Mouse (Mus musculus) cerebellum, postnatal 25 days (tissue): Measurements from ENCODE around the gene Plod1.

ENCODE experiments used
- DNase-seq, 2 experiments: peaks; one replicate each; pipeline ENCODE4 v3.0.0; 2021; ENCODE audit warnings: mixed read lengths in 2 of 2

The Plod1 gene

DNA sequence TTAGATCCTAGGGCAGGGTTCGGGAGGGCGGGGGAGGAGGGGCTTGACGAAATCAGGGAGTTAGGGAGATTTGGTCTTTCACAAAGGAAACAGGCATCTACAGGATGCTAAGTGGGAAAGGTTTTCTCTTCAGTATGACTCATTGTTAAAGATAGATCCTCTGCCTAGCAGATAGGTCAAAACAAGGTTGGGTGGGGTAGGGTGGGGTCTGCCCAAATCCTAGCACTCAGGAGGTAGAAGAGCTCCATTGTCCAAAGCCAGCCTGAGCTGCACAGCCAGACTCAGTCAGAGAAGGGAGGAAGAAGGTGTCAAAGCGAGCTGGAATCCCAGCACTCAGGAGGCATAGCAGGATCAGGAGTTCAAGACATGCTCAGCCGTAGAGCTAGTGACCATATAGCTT, 919 bp upstream of the Plod1 start:
- DNase-seq = no peak

DNA sequence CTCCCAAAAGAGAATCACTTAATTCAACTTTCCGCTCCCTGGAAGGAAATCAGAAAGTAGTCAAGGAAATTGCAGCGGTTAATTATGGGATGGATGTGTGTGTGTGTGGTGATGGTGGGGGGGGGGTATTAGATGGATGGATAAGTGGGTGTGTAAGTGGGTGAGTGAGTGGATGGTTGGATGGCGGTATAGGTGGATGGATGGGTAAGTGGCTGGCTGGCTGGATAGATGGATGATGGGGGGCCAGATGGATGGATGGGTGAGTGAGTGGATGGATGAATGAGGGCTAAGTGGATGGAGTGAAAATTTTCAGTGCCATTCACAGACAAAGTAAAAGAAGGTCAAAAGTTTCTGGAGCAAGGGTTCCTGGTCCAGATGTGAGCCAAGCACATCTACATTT, 454 bp upstream of the Plod1 start:
- no peak for DNase-seq

DNA sequence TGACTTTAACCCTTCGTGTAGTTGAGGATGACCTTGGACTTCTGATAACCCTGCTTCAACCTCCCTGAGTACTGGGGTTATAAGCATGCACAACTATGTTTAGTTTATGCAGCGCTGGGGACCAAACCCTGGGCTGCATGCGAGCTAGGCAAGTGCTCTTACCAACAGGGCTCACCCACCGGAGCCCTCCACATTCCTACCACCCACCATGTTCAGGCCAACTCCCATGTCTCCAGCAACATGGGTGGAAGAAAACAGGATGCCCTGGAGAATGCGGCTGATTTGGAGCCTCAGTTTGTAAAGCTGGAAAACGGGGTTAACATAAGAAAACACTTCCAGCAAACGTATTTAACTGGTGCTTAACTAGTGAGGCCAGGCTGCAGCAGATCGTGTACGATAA, 663 bp downstream of the Plod1 start:
- DNase-seq = no peak

DNA sequence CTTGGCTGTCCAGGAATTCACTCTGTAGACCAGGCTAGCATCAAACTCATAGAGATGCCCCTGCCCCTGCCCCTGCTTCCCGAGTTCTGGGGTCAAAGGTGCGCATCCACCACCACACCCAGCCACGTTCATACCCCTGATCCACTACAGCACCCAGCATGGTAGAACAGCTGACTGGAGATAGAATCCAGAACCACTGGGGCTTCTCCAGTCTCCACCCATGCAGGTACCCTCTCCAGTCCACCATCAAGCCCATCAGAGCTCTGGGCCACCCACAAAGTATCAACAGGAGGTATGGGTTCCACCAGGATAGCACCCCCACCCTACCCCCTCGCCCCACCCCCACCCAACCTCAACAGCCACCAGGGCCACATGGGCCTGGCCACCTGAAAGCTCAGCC, 2.0 kb downstream of the Plod1 start:
- no peak for DNase-seq

DNA sequence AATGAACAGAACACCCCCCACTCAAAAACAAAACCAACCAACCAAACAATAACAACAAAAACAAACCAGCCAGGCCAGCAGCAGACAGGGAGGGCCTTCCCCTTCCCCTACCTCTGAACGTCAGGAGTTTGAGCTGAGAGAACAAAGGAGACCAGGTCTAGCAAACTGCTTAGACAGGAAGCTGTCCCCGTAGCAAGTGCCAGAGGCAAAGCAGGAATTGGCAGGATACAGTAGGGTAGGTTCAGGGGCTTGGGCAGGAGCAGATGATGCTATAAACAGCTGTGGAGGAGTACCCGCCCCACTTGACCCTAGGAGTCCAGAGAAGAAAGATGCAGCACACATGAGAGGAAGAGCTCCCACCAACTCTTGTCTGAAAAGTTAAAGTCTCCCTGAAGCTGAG, 2.4 kb downstream of the Plod1 start:
- no peak for DNase-seq

DNA sequence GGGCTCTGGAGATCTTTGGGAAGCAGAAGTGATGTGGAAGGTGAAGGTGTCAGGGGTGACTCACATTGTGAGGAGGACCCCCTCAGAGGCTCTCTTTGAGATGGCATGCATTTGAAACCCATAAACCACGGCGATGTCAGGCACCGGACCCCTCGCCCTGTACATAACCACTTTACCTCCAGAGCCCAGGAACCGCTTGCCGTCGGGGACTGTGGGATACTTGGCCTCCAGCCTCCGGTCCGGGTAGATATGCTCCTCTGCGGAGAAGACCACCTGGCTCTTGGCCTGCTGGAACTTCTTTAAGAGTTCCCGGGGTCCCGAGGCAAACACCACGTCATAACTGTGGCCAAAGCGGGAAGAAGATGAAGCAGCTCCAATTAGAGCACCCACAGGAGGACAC, 5.6 kb downstream of the Plod1 start:
- no peak for DNase-seq

DNA sequence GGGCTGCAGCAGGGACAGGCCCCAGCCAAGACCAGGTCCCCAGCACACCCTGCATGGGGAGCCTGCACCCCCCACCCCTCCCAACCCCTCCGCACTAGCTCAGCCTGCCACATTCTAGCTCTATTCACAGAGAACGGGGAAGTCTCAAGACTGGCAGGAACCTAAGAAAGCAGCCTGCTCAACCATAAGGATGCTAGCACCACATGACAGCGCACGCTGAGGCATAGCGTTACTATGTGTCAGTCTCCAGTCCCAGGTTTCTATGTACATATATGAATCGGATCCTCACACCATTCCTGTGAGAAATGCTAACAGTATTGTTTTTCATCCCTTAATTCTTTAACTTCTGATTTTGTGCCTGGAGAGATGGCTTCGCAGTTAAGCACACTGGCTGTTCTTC, 8.0 kb downstream of the Plod1 start:
- no peak for DNase-seq

DNA sequence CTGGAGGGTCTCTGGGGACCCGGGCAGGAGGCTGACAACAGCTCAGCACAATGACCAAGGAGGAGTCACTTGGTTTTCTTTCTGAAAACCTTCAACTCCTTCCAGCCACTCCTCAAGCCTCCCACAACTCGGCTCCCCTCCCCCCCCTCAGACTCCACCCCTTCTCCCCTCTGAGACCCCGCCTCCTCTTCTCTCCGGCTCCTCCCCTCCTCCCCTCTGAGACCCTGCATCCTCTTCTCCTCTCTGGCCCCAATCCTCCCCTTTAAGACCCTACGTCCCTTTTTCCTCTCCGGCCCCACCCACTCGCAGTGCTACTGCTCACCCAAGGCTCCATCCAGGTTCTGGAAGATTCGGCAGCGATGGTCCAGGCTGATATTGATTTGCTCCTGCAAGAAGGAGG, 8.4 kb downstream of the Plod1 start:
- DNase-seq = no peak

DNA sequence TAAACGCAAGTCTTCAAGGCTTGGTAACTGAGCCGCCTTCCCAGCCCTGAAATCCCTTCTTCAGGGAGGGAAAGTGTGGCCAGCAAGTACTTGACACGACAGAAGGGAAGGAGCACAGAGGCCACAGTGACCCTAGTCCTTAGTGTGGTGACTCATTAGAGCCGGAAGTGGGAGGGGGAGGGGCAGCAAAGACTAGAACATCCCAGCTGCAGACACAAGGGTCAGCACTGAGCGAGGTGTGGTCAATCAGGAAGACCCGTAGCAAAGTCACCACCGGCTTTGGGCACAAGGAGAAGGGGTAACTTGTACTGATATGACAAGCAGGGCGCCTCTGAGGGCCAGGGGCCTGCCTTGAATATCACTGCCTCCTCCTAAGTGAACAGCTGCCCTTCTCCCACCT, 8.9 kb downstream of the Plod1 start:
- DNase-seq = no peak

DNA sequence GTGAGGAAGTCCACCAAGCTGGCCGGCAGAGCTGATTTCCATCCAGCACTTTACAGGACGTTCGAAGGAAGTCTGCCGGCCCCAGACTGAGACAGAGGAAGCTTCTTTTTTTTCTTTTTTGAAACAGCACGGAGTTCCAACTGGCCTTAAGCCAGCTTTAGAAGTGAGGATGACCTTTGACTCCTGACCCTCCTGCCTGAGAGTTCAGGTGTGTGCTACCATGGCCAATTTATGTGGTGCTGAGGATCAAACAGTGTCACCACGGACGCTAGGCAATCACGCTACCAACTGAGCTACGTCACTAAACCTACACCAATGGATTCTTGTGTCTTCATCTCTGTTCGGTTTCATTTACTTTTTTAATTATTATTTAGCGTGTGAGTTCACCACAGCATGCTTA, 14.2 kb downstream of the Plod1 start:
- DNase-seq = no peak

DNA sequence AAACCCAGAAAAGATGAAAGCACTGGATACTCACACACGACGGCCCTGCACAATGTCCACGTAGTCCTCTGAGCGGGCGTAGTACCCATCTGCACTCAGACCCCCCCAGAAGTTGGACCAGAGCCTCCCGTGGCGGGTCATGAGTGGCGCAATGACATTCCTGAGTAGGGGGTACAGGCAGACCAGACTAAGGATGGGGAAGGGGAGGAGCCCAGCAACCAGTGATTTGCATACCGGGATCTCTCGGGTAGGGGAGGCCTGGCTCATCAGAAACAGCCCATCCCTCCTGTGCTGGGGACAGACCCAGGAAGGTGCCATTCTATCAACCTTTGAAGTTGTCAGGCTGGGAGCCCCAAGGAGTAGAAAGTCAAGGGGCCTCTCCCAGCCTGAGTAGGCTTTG, 15.6 kb downstream of the Plod1 start:
- no peak for DNase-seq

DNA sequence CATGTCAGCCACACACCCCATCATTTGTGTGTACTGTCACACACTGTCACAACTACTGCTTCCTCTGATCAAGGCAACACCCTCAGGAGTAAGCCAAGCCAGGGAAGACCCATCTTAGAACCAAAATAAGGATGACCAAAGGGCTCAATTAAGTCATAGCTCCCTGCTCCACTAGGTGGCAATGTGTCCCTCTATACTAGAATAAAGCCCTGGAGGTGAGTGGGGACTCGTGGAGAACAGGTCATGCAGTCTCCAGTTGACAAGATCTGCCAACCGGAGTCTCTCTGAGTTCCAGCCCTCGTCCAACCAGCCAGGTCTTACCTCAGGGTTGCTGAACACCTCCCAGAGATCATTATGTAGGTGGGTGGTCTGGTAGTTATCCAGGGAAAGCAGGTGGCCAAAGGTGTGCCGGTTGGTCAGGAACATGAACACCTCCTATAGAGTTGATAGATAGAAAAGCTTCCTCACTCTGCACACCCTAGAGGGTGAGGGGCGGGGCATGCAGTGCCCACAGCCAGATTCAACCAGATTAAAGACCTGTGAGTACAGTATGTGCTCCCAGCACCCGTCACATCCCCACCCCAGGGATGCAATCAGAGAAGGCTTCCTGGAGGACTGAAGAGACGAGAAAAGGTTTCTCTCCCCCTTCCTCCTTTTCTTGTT, 18.0 kb downstream of the Plod1 start:
- peak; percentile 25 to 60 for DNase-seq

DNA sequence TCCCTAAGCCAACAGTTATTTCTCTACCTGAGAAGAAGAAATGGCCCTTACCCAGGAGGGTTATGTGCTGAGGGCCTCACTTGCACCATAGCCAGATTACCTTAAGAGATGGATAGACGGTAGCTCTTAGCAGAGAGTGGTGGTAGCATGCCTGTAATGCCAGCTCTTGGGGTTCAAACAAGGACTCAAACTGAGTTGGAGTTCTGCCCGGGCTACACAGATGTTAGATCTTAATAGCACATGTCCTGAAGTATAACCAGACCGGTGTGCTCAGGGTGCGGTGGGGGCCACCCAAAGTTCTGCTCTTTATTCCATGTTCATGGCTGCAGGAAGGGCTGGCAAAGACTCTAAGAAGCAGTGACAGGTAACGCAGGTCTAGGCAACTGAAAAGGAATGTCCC, 27.1 kb downstream of the Plod1 start:
- no peak for DNase-seq

DNA sequence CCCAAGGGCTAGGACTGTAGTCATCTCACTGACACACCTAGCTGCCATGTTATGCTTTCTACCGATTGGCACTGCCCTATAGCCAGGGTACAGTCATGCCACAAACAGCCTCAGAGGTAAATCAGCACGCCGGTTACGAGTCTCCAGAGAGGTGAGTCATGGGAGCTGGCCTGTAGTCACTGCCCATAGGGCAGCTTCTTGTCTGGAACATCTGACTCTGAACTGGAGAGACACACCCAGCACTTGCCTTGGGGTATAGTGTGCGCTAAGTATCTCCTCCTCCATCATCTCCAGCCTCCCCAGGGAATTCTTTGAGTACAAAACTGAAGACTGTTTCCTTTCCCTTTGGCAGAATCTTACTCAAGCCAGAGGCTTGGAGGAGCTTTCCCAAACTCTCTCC, 30.3 kb downstream of the Plod1 start:
- no peak for DNase-seq

DNA sequence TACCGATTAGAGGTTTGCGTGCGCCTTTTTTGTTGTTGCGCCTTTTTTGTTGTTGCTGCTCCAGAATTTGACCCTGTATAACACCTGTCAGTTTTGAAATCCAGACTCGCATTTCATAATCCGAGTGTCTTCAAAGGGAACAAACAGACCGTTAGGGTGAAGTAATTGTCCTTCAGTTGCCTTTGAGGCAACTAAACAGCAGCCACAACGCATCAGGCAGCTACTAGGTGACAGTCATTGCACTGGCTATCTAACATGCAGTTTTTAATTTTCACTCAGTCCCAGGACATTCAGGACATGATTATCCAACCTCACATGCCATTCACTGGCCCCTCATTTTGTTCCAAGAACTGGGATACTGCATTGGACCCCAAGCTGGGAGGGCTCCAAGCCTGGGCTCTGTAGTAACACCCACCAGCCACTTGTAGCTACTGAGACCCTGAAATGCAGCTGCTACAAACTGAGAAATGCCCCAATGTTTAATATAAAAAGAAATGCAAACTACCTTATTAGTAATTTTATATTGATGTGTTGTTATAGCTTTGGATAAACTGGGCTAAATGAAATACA, 31.4 kb downstream of the Plod1 start:
- peak in 1 of 2 experiments; percentile 29 for DNase-seq

DNA sequence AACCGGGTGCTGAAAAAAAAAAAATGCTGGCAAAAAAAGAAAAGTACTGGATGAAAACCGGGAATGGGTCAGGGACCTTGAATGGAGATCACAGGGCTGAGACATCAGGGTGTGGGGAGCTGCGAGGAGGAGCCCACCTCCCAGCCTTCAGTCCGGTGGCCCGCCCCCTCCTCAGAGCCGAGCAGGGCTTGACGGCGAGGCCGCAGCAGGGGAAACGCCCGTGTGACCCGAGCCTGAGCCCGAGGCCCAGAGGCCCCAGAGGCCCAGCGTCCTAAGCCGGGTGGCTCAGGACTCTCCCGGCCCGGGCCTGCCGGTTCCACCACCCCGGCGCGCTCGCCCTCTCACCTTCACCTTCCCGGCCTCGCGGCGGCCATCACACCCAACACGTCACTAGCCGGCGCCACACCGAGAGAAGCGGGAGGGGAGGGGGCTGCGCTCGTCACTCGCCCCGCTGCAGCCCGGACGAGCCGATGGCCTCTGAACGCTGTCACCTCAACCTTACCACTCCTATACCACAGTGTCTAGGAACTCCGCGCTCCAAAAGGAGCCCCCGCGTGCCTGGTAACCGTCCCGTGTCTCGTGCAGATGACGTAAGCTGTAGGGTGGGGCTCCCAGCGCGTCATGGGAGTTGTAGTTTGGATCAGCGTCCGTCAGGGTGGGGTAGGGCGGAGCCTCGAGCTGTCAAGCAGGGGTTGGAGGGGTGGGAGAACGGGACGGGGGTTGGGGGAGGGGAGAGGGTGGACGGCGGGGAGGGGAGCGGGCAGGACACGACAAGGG, 32.1 kb downstream of the Plod1 start, which contains the start of gene Mfn2:
TSS of gene Mfn2 (minus strand) at position 392 of the 777 bp plus-strand sequence.
- DNase-seq = peak; percentile 93 to 94

DNA sequence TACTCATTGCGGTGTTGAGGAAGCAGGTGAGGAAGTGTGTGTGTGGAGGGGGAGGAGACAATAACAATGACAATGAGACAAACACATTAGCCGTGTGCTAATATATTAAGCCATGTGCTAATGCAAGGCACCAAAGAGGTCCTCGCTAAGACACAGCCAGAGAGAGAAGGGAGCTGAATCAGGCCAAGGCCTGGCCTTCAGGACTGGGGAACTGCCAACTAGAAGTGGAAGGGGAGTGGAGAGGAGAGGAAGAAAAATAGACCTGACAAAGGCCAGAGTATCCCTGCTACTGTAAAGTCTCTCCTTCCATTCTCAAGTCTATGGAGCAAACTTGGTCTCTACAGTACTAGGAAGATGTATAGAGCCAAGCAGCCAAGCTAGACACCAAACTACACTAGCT, 33.0 kb downstream of the Plod1 start:
- no peak for DNase-seq

DNA sequence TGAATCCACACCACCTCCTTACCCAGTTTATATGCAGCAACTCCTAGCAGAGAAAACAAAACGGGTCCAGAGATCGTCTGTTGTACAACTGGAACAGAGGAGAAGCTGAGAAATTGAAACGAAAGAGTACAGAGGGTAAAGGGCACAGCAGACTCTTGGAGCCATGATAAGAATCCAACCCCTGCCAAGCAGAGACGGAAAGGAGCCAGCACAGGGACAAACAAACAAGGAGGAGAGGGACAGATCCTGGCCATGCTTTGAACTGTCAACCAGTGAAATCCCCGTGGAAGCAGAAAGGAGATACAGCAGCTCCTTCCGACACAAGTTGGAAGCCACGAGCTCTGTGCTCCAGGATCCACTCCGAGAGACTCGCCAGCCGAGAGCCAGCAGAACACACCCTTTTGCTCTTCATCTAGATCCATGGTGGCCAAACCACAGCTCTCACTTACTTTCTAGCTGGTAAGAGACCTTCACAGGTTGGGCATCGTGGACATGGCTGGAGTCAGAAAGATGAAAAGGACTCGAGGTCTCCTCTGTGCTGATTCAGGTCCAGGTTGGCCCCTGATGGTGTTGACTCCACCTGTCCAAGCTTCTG, 33.6 kb downstream of the Plod1 start:
- DNase-seq = no peak

DNA sequence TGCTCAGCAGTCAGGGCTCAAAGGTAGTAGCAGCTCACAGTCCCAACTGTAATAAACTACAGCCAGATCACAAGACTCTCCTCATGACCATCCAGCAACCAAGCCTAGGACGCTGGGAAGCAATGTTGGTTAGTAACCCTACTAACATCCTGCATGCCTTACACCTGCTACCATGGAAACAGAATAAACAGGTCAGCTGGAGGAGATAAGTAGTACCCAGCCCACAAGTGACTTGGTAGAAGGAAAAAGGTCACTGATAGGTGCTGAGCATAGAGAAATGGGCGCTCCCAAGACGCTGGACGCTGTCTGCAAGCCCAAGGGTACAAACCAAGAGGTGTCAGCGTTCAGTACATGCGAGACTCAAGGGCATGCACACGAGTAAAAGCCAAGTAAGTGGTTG, 36.1 kb downstream of the Plod1 start:
- no peak for DNase-seq

DNA sequence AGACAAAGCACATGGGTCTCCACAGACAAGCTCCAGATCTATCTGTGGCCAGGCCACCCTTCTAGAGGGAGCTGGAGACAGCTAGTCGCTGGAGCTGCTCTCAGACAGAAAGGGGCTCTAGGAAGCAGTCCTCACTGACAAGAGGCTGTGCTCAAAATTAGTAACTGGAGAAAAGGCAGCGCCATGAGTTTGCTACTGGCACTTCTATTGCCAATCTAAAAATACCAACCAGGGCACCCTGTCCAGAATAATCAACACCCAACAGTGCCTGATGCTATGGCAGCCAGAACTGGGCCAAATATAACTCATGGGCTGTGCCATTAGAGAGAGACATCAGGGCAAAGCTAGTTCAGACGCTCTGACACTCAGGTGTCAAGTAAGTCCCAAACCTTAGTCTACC, 39.2 kb downstream of the Plod1 start:
- DNase-seq = peak; percentile 58 to 59

DNA sequence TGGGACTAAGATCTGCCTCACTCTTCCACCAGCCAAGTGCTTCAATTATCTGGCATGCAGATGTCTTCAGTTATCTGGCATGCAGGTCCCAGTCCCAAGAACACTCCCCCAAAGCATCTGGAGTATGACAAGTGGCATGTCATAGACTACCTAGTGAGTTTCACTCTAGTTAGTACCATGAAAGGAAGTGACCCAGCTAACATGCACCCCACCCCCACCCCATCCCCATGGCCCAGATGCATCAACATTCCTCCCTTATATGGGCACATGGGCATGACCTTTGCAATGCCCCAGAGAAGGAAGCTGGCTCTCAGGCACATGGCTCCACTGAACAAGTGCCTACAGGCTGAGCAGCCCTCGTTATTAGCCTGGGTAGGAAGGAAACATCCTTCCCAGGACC, 40.2 kb downstream of the Plod1 start:
- no peak for DNase-seq

DNA sequence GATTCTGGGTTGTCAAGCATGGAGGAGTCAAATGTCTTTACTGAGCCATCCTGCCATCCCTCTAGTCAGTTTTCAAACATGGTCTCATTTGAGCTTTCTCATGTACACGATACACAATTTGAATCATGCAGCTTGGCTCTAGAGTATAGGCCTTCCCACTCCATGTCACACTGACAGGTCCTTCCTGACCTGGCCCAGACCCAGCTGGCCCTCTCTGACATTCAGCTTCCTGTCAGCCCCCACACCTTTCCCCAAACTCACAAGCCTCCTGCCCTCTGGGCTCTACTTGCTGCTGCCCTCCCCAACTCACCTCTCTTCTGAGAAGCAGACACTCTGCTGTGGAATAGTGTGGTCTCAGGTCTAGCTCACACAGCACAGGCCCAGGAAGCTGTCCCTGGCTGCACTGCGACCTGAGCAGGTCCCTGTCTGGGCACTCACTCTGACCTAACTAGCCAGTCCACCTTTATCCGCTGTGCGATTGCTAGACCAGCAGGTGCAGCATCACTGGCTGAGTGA, 40.7 kb downstream of the Plod1 start:
- peak in 1 of 2 experiments; percentile 31 for DNase-seq

DNA sequence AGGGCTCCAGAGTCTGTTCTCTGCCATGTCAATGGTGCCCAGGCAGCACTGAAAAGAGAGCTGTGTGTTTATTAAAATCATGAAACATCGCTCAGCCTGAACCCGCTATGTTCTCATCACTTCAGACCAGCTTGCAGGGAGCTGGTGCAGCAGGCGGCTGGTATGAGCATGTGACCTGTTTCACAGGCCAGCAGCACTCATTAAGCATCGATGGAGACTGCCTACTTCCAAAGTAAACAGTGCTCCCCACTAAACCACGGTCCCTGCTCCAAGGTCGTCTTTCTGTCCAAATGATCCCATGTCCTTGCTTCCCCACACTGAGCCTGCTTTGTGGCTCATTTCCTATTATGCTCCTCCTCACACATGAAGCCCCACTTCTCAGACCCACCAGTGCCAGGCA, 46.2 kb downstream of the Plod1 start:
- DNase-seq = no peak

DNA sequence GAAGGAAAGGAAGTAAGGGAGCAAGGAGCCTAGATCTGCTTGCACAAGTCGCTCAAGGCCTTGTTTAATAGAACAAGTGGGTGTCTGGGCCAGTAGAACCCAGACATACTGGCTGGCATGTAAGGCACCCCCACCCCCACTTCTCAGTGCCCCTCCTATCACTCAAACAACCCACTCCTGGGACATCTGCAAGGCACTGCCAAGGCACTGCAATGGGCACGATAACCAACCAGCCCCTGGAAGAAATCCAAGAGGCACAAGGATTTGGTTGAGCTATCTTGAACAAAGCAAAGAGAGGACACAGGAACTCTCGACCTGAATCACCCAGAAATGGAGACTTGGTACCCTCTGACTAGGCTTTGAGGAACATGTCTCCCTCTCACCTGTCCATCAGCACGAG, 48.3 kb downstream of the Plod1 start:
- no peak for DNase-seq
